Mouse (Mus musculus): ENCODE data around the gene Gpr162. TPM values are rescaled to one million over a fixed set of nuclear protein-coding genes. Genes with fewer than 3 reads are reported as not detected.
"Not testable (repeated sequence)": the region's sequence is repeated elsewhere in the genome, so short reads cannot be mapped to it uniquely, and the experiment has no call there.

The Gpr162 gene
- total RNA-seq, 2 experiments from 2014 or later, result 0.62 to 1.0 TPM

- intact Hi-C loops (cut with DNase I), result no loop called here
- DNase-seq (ENCODE audit: low spot score), result no peak
These were observed 13.2 kb downstream of the Gpr162 start for GRCm38 (mm10) chr6:124850535-124850934.

- DNase-seq (ENCODE audit: low spot score), result peak; percentile 73
- intact Hi-C loops (cut with DNase I), result loop anchor here (2.0 to 5.0 kb wide), 2 partner anchors 39 to 235 kb away; partner anchors contain the start of gene Spsb2
These were observed 16.5 kb downstream of the Gpr162 start for GRCm38 (mm10) chr6:124847305-124847704.

- intact Hi-C loops (cut with DNase I), result no loop called here
- no peak for DNase-seq (ENCODE audit: low spot score)
These were observed 23.3 kb downstream of the Gpr162 start, which contains the start of gene Gnb3 for GRCm38 (mm10) chr6:124840241-124841167. Gene Gnb3, minus strand, starts transcription at chr6:124840275.

GRCm38 (mm10) chr6:124839805-124840204 lies 24.0 kb downstream of the Gpr162 start:
- no peak for DNase-seq (ENCODE audit: low spot score)
- intact Hi-C loops (cut with DNase I), result no loop called here

- no peak for DNase-seq (ENCODE audit: low spot score)
- intact Hi-C loops (cut with DNase I), result no loop called here
These were observed 27.4 kb downstream of the Gpr162 start for GRCm38 (mm10) chr6:124836411-124836810.

- intact Hi-C loops (cut with DNase I), result no loop called here
These were observed 28.3 kb downstream of the Gpr162 start for GRCm38 (mm10) chr6:124835531-124835930.

GRCm38 (mm10) chr6:124834512-124835081 lies 29.2 kb downstream of the Gpr162 start:
- intact Hi-C loops (cut with DNase I), result no loop called here
- no peak for DNase-seq (ENCODE audit: low spot score)

More at GRCm38 (mm10) chr6:124835531-124835930, 28.3 kb downstream of the Gpr162 start:
- no peak for DNase-seq (ENCODE audit: low spot score)

- intact Hi-C loops (cut with DNase I), result no loop called here
- DNase-seq (ENCODE audit: low spot score), result no peak
These were observed 32.1 kb downstream of the Gpr162 start for GRCm38 (mm10) chr6:124831649-124832048.

- intact Hi-C loops (cut with DNase I); DNase-seq (ENCODE audit: low spot score): not testable (repeated sequence)
These were observed 32.6 kb downstream of the Gpr162 start for GRCm38 (mm10) chr6:124831199-124831598.

GRCm38 (mm10) chr6:124829799-124830700 lies 33.7 kb downstream of the Gpr162 start:
- peak; percentile 95 for DNase-seq (ENCODE audit: low spot score)
- intact Hi-C loops (cut with DNase I), result no loop called here

- intact Hi-C loops (cut with DNase I), result no loop called here
- DNase-seq (ENCODE audit: low spot score), result peak; percentile 99
These were observed 34.6 kb downstream of the Gpr162 start, which contains the start of the genes Usp5 and Cdca3 for GRCm38 (mm10) chr6:124828868-124829798. Gene Usp5, minus strand, starts transcription at chr6:124829484. Gene Cdca3, plus strand, starts transcription at chr6:124829547.

GRCm38 (mm10) chr6:124828101-124828592 lies 35.6 kb downstream of the Gpr162 start:
- no peak for DNase-seq (ENCODE audit: low spot score)
- intact Hi-C loops (cut with DNase I), result no loop called here

GRCm38 (mm10) chr6:124822049-124822448 lies 41.7 kb downstream of the Gpr162 start:
- intact Hi-C loops (cut with DNase I), result no loop called here
- DNase-seq (ENCODE audit: low spot score), result no peak

GRCm38 (mm10) chr6:124820891-124821290 lies 42.9 kb downstream of the Gpr162 start:
- no peak for DNase-seq (ENCODE audit: low spot score)
- intact Hi-C loops (cut with DNase I), result no loop called here

- no peak for DNase-seq (ENCODE audit: low spot score)
- intact Hi-C loops (cut with DNase I), result no loop called here
These were observed 45.8 kb downstream of the Gpr162 start for GRCm38 (mm10) chr6:124817971-124818370.

GRCm38 (mm10) chr6:124817563-124817962 lies 46.2 kb downstream of the Gpr162 start:
- DNase-seq (ENCODE audit: low spot score), result no peak
- intact Hi-C loops (cut with DNase I), result no loop called here

- no peak for DNase-seq (ENCODE audit: low spot score)
- intact Hi-C loops (cut with DNase I), result no loop called here
These were observed 46.7 kb downstream of the Gpr162 start for GRCm38 (mm10) chr6:124817125-124817524.

GRCm38 (mm10) chr6:124816611-124817010 lies 47.2 kb downstream of the Gpr162 start:
- DNase-seq (ENCODE audit: low spot score), result no peak
- intact Hi-C loops (cut with DNase I), result no loop called here
